Mouse (Mus musculus) limb, embryonic 10.5 days (tissue): ENCODE data around the gene Pot1a. TPM values are rescaled to one million over a fixed set of nuclear protein-coding genes. Genes with fewer than 3 reads are reported as not detected.

ENCODE experiments used
- DNase-seq: peaks from one replicate; pipeline ENCODE4 v3.0.0-alpha.2; 2017; ENCODE audit warnings: low spot score
- H3K27ac ChIP-seq: fragments of 300-500 bp; sonication (generic); 2 replicates; pipeline ENCODE4 v1.5.1; 2016; ENCODE audit warnings: mild to moderate bottlenecking
- H3K27me3 ChIP-seq: fragments of 300-500 bp; sonication (generic); 2 replicates; pipeline ENCODE4 v1.6.1; 2016; ENCODE audit warnings: low read depth, mild to moderate bottlenecking; ENCODE audit not compliant: poor library complexity, severe bottlenecking
- H3K36me3 ChIP-seq: fragments of 300-500 bp; sonication (generic); 2 replicates; pipeline ENCODE4 v1.6.1; 2016; ENCODE audit warnings: mild to moderate bottlenecking, moderate library complexity
- H3K4me1 ChIP-seq: fragments of 300-500 bp; sonication (generic); 2 replicates; pipeline ENCODE4 v1.6.1; 2016
- H3K4me3 ChIP-seq: fragments of 300-500 bp; sonication (generic); 2 replicates; pipeline ENCODE4 v1.5.1; 2016; ENCODE audit warnings: mild to moderate bottlenecking, moderate library complexity
- H3K9me3 ChIP-seq: fragments of 300-500 bp; sonication (generic); replicated peaks from 2 replicates; pipeline ENCODE4 v1.6.1; 2016; ENCODE audit warnings: mild to moderate bottlenecking
- WGBS: fragments of 180-500 bp; shearing (Covaris S2); methylation state at CpG from one replicate; pipeline ENCODE4 v1.1.7; 2016; 5-methylcytosine and 5-hydroxymethylcytosine counted together
- polyA plus RNA-seq: library from polyadenylated mRNA; unstranded; fragments of >200 nt; fragmentation: Nextera tagmentation; extraction: Ambion mirVana; gene quantifications from 2 replicates; pipeline ENCODE4 v1.2.1, GENCODE M21; 2016

Gene Pot1a
- polyA plus RNA-seq, 1 experiment from 2014 or later = 41.0 TPM

DNA sequence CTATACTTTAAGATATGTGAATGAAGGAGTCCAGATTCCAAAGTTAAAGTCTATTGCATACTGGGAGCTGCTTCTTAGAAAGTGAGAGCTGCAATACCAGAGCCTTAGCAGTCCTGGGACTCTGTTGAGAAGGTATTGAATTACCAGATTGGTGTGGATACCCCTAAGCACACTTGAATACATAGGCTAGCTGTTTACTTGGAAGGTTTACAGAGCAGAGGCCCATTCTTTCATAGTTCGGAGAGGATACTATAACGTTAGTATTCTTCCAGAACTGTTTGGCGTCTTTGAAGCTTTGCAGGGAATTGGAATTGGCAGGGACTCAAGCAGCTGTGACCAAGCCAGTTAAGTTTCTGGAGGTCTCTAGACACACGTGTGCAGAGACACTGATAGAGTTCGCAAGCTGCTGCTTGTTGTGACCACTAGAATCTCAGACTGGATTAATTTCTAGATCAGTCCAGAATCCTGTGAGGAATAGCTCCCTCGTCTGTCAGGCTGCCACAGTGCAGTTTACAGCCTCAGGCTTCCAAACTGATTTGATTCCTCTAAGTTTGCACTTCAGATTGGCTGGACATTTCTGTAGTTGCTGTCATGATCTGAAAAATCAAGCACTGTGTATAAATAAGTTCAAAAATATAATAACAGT lies 99.7 kb downstream of the Pot1a start:
- WGBS = 64% methylated on average over 6 of the region's 6 CpGs
- H3K36me3 ChIP-seq = no peaks in the 10 kb centered on the region
- H3K4me1 ChIP-seq = no peaks in the 10 kb centered on the region
- no peak overlapping the region for H3K27ac ChIP-seq
- DNase-seq = peak; percentile 29
- no peaks in the 10 kb centered on the region for H3K27me3 ChIP-seq
- H3K4me3 ChIP-seq = no peak overlapping the region
- H3K9me3 ChIP-seq = no peaks in the 10 kb centered on the region

DNA sequence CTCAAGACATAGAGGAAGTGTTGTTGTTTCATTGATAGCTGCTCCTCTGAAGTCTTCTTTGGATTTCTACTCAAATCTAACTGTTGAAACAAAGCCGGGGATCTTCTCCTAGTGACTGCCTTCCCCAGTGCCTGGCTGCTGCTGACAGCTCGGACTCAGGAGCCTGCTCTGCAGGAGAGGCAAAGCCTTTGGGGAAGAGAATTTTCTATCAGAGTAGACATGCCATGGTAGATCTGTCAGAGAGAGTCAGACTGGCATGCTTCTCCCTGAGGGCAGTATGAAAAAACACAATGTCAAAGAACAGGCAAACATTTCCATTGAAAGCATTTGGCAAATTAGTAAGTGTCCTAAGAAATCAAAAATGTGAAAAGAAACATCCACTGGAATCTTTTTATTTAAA lies 109.1 kb downstream of the Pot1a start:
- no peaks in the 10 kb centered on the region for H3K4me1 ChIP-seq
- no peaks in the 10 kb centered on the region for H3K9me3 ChIP-seq
- H3K27ac ChIP-seq = no peak overlapping the region
- 58% methylated on average over 2 of the region's 2 CpGs for WGBS
- H3K27me3 ChIP-seq = no peaks in the 10 kb centered on the region
- no peak for DNase-seq
- no peak overlapping the region for H3K4me3 ChIP-seq
- H3K36me3 ChIP-seq = no peaks in the 10 kb centered on the region

Other genes starting within 250 kb of the Pot1a start
- gene Gpr37, start 118.5 kb downstream of the Pot1a start, polyA plus RNA-seq = 0.08 and 0.13 TPM in 2 replicates